Mouse (Mus musculus): Measurements from ENCODE around the gene Tada2b.

Tada2b gene

GRCm38 (mm10) chr5:36447872-36448271, 36.2 kb downstream of the Tada2b start:
- in situ Hi-C loops (cut with MboI, MseI) = no loop called here

- in situ Hi-C loops (cut with MboI, MseI) = no loop called here
Measured at GRCm38 (mm10) chr5:36446166-36446890, 37.8 kb downstream of the Tada2b start.

GRCm38 (mm10) chr5:36445028-36445427, 39.1 kb downstream of the Tada2b start:
- in situ Hi-C loops (cut with MboI, MseI) = no loop called here

GRCm38 (mm10) chr5:36444611-36445010, 39.5 kb downstream of the Tada2b start:
- in situ Hi-C loops (cut with MboI, MseI) = no loop called here

- in situ Hi-C loops (cut with MboI, MseI) = no loop called here
Measured at GRCm38 (mm10) chr5:36440741-36441140, 43.3 kb downstream of the Tada2b start.

- in situ Hi-C loops (cut with MboI, MseI) = no loop called here
Measured at GRCm38 (mm10) chr5:36436858-36437257, 47.2 kb downstream of the Tada2b start.

GRCm38 (mm10) chr5:36434398-36434967, 49.6 kb downstream of the Tada2b start:
- in situ Hi-C loops (cut with MboI, MseI) = no loop called here

- in situ Hi-C loops (cut with MboI, MseI) = no loop called here
Measured at GRCm38 (mm10) chr5:36431711-36432110, 52.4 kb downstream of the Tada2b start.

GRCm38 (mm10) chr5:36429551-36429950, 54.5 kb downstream of the Tada2b start:
- in situ Hi-C loops (cut with MboI, MseI) = no loop called here

- in situ Hi-C loops (cut with MboI, MseI) = no loop called here
Measured at GRCm38 (mm10) chr5:36427831-36428230, 56.3 kb downstream of the Tada2b start.

- in situ Hi-C loops (cut with MboI, MseI) = no loop called here
Measured at GRCm38 (mm10) chr5:36426404-36426803, 57.7 kb downstream of the Tada2b start.

- in situ Hi-C loops (cut with MboI, MseI) = no loop called here
Measured at GRCm38 (mm10) chr5:36424676-36425075, 59.4 kb downstream of the Tada2b start.

Data from regulatory T cell (primary cell).